Mouse (Mus musculus) liver, postnatal 0 days (tissue): ENCODE measurements around the gene Zfp663.

Experiments used
- CTCF ChIP-seq: sonication (generic); IDR thresholded peaks from 2 replicates; pipeline ENCODE4 v1.5.1; 2016; ENCODE audit warnings: antibody characterized with exemption, low read depth
- EP300 ChIP-seq: IDR thresholded peaks from 2 replicates; pipeline ENCODE4 v1.6.1; 2016; ENCODE audit warnings: antibody characterized with exemption, low read depth, mild to moderate bottlenecking

DNA sequence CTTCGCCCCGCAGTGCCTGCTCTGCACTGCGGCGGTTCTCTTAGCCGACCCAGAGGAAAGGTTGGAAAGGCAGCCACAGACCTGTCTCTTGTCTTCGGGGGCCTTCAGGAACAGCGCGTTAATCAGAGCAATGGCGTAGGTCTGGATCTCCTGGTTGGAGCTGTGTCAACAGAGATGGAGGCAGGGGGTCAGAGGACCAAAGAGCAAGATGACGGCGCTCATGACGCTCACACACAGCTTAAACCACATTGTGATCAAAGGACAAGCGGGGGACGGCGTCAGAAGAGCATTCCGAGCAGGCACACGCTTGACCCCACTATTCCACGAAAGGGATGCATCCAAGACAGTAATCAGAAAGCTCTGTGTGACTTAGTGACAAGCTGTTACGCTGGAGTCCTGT is 63.7 kb downstream of the Zfp663 start:
- TF ChIP-seq CTCF (no peak), EP300 (no peak)
